ENCODE assay signal across 9 mouse cellular contexts in the genomic region with DNA sequence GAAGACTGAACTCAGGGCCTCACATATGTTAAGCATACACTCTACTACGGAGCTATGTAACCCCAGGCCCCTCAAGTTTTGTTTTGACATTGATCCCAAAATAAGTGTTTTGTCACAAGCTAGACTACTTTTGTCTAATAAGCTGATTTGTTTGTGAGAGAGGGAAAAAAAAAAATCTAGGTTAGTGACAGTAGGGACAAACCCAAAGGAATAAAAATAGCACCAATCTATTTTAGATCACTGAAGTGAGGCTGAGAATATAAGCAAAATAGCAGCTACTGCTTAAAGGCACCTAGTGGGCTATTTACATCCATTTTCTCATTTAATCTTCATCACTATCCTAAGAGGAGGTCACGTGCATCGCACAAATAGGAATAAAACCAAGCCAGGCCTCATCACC. TPM values are rescaled to one million over a fixed set of nuclear protein-coding genes. Genes with fewer than 3 reads are reported as not detected.
A peak's percentile ranks its signal among the peaks of the same experiment; 100 is the strongest.
DNase-seq lines count a peak whose midpoint lies in the region; ATAC-seq and TF ChIP-seq lines count a peak whose summit lies in the region.
"Had no signal": no experiment of that assay in that cellular context is flagged by ENCODE, and none has a peak within 500 bp of the region (broad histone marks: within the 10 kb centered on the region; RNA-seq: fewer than 3 reads in every experiment).

No protein-coding gene starts in this region.

- no peak for ATAC-seq in kidney, embryonic 16.5 days (ENCODE audit: low FRiP score, low TSS enrichment)
- ATAC-seq in embryonic facial prominence, embryonic 11.5 days (replicated peaks; ENCODE audit: insufficient number of reproducible peaks, low FRiP score, low TSS enrichment, low read depth) = no peak
- no peak for ATAC-seq in hindbrain, postnatal 0 days
- no peak for ATAC-seq in midbrain, embryonic 16.5 days

- 83% methylated on average over 3 of the region's 3 CpGs for WGBS in kidney, embryonic 16.5 days
- WGBS in embryonic facial prominence, embryonic 11.5 days = 89% methylated on average over 3 of the region's 3 CpGs
- 74% methylated on average over 3 of the region's 3 CpGs for WGBS in hindbrain, postnatal 0 days
- 87% methylated on average over 3 of the region's 3 CpGs for WGBS in midbrain, embryonic 16.5 days

- DNase-seq in kidney, adult 8-10 months = no peak
- DNase-seq in embryonic facial prominence, embryonic 11.5 days (ENCODE audit: low spot score) = no peak
- DNase-seq in hindbrain, postnatal 0 days (ENCODE audit: low spot score) = no peak
- DNase-seq in embryo, embryonic 11 days = no peak
- DNase-seq in layer of hippocampus, postnatal 14 days (ENCODE audit: low spot score in 2 of 2) = no peak
- no peak for DNase-seq in cerebellum, adult 8-10 months
- DNase-seq: lung, postnatal 10 days had no signal

- peaks cover 24% of the 10 kb centered on the region for H3K4me1 ChIP-seq in kidney, embryonic 16.5 days (ENCODE audit: insufficient read depth, low read length)
- H3K4me1 ChIP-seq in embryonic facial prominence, embryonic 11.5 days (ENCODE audit: control insufficient read depth, insufficient read depth, low read length) = no peaks in the 10 kb centered on the region; the same call in 1 of the 2 replicates
- H3K4me1 ChIP-seq in hindbrain, postnatal 0 days (ENCODE audit: insufficient read depth, low read length) = peaks cover 8% of the 10 kb centered on the region
- peaks cover 14% of the 10 kb centered on the region for H3K4me1 ChIP-seq in midbrain, embryonic 16.5 days (ENCODE audit: control insufficient read depth, insufficient read depth, low read length)

- peak overlapping the region; percentile 73 for H3K4me2 ChIP-seq in kidney, embryonic 16.5 days (replicated peaks; ENCODE audit: low read depth, low read length)
- H3K4me2 ChIP-seq in embryonic facial prominence, embryonic 11.5 days (ENCODE audit: low read depth, low read length) = peak overlapping the region; percentile 90; the same call in 1 of the 2 replicates
- H3K4me2 ChIP-seq in hindbrain, postnatal 0 days (ENCODE audit: low read depth, low read length) = peak overlapping the region; percentile 97
- peak overlapping the region; percentile 68 for H3K4me2 ChIP-seq in midbrain, embryonic 16.5 days (ENCODE audit: low read length)

- no peak overlapping the region; the same call in 1 of the 2 replicates for H3K9ac ChIP-seq in kidney, embryonic 16.5 days (replicated peaks; ENCODE audit: low read length)
- peak overlapping the region; percentile 86 for H3K9ac ChIP-seq in embryonic facial prominence, embryonic 11.5 days (replicated peaks; ENCODE audit: low read length)
- peak overlapping the region; percentile 73 for H3K9ac ChIP-seq in hindbrain, postnatal 0 days (replicated peaks; ENCODE audit: low read length)
- peak overlapping the region; percentile 66 for H3K9ac ChIP-seq in midbrain, embryonic 16.5 days (ENCODE audit: low read depth, low read length)

- H3K36me3 ChIP-seq in kidney, embryonic 16.5 days (ENCODE audit: insufficient read depth, low read length) = 0 out of 2 replicates have a peak, but pooled peaks cover 7% of the 10 kb centered on the region
- no peaks in the 10 kb centered on the region for H3K36me3 ChIP-seq in embryonic facial prominence, embryonic 11.5 days (replicated peaks; ENCODE audit: control insufficient read depth, insufficient read depth, low read depth, low read length)
- no peaks in the 10 kb centered on the region for H3K36me3 ChIP-seq in hindbrain, postnatal 0 days (ENCODE audit: insufficient read depth, low read length)
- no peaks in the 10 kb centered on the region for H3K36me3 ChIP-seq in midbrain, embryonic 16.5 days (ENCODE audit: control insufficient read depth, insufficient read depth, low read length)

- no peak overlapping the region for H3K27ac ChIP-seq in kidney, embryonic 16.5 days (ENCODE audit: low read length)
- no peak overlapping the region for H3K27ac ChIP-seq in embryonic facial prominence, embryonic 11.5 days (replicated peaks; ENCODE audit: low read depth, low read length)
- no peak overlapping the region for H3K27ac ChIP-seq in hindbrain, postnatal 0 days
- H3K27ac ChIP-seq in midbrain, embryonic 16.5 days (ENCODE audit: low read length) = no peak overlapping the region

- H3K4me3 ChIP-seq in kidney, embryonic 16.5 days (ENCODE audit: low read length) = peak overlapping the region; percentile 76
- H3K4me3 ChIP-seq in embryonic facial prominence, embryonic 11.5 days (ENCODE audit: low read depth, low read length) = no peak overlapping the region
- H3K4me3 ChIP-seq in hindbrain, postnatal 0 days (ENCODE audit: low read length) = peak overlapping the region; percentile 75
- peak overlapping the region; percentile 75 for H3K4me3 ChIP-seq in midbrain, embryonic 16.5 days (ENCODE audit: low read depth, low read length)

- H3K27me3 ChIP-seq in kidney, embryonic 16.5 days (ENCODE audit: insufficient read depth, low read length) = no peaks in the 10 kb centered on the region
- H3K27me3 ChIP-seq in embryonic facial prominence, embryonic 11.5 days (ENCODE audit: control insufficient read depth, insufficient read depth, low read length) = no peaks in the 10 kb centered on the region
- no peaks in the 10 kb centered on the region for H3K27me3 ChIP-seq in hindbrain, postnatal 0 days (ENCODE audit: insufficient read depth, low read length)
- no peaks in the 10 kb centered on the region for H3K27me3 ChIP-seq in midbrain, embryonic 16.5 days (ENCODE audit: control insufficient read depth, insufficient read depth, low read depth, low read length)

- H3K9me3 ChIP-seq in kidney, embryonic 16.5 days (ENCODE audit: low read length) = no peaks in the 10 kb centered on the region
- H3K9me3 ChIP-seq in embryonic facial prominence, embryonic 11.5 days (replicated peaks; ENCODE audit: control insufficient read depth, low read length) = no peaks in the 10 kb centered on the region
- H3K9me3 ChIP-seq in hindbrain, postnatal 0 days (ENCODE audit: low read length) = no peaks in the 10 kb centered on the region
- no peaks in the 10 kb centered on the region for H3K9me3 ChIP-seq in midbrain, embryonic 16.5 days (replicated peaks; ENCODE audit: control insufficient read depth, low read length, poor library complexity, severe bottlenecking)

- TF ChIP-seq CTCF in hindbrain, postnatal 0 days (IDR thresholded peaks at IDR 0.05; ENCODE audit: low read depth) = no peak

RNA-seq across cellular contexts. Expression of gene Naa40, which starts 1.4 kb away (rescaled TPM):
- 81.4 and 88.0 TPM in 2 replicates for polyA plus RNA-seq in kidney, embryonic 16.5 days (2015; fragmentation: Nextera tagmentation; extraction: Ambion mirVana)
- polyA plus RNA-seq in embryonic facial prominence, embryonic 11.5 days (2014; fragmentation: Nextera tagmentation; extraction: Ambion mirVana) = 82.9 and 88.0 TPM in 2 replicates
- total RNA-seq in hindbrain, postnatal 0 days (2014; rRNA removed) = 56.5 and 59.7 TPM in 2 replicates
- 42.7 and 42.8 TPM in 2 replicates for polyA plus RNA-seq in hindbrain, postnatal 0 days (2015; fragmentation: Nextera tagmentation; extraction: Ambion mirVana)
- 68.1 and 69.6 TPM in 2 replicates for polyA plus RNA-seq in midbrain, embryonic 16.5 days (2015; fragmentation: Nextera tagmentation; extraction: Ambion mirVana)
- total RNA-seq in layer of hippocampus, postnatal 14 days (2021) = 10 to 100 TPM; 32.1 to 35.0 TPM

RNA-seq across cellular contexts. Expression of gene Cox8a, which starts 22.2 kb away (rescaled TPM):
- polyA plus RNA-seq in kidney, embryonic 16.5 days (2015; fragmentation: Nextera tagmentation; extraction: Ambion mirVana) = 1,116 and 1,175 TPM in 2 replicates
- polyA plus RNA-seq in embryonic facial prominence, embryonic 11.5 days (2014; fragmentation: Nextera tagmentation; extraction: Ambion mirVana) = 741 and 769 TPM in 2 replicates
- 1,715 and 1,845 TPM in 2 replicates for total RNA-seq in hindbrain, postnatal 0 days (2014; rRNA removed)
- polyA plus RNA-seq in hindbrain, postnatal 0 days (2015; fragmentation: Nextera tagmentation; extraction: Ambion mirVana) = 2,044 and 2,080 TPM in 2 replicates
- polyA plus RNA-seq in midbrain, embryonic 16.5 days (2015; fragmentation: Nextera tagmentation; extraction: Ambion mirVana) = 837 and 884 TPM in 2 replicates
- 100 to 1,000 TPM; 973 to 982 TPM for total RNA-seq in layer of hippocampus, postnatal 14 days (2021)

RNA-seq across cellular contexts. Expression of gene Rcor2, which starts 27.6 kb away (rescaled TPM):
- polyA plus RNA-seq in kidney, embryonic 16.5 days (2015; fragmentation: Nextera tagmentation; extraction: Ambion mirVana) = 8.7 and 10.8 TPM in 2 replicates
- 17.6 and 18.8 TPM in 2 replicates for polyA plus RNA-seq in embryonic facial prominence, embryonic 11.5 days (2014; fragmentation: Nextera tagmentation; extraction: Ambion mirVana)
- 73.2 and 91.7 TPM in 2 replicates for total RNA-seq in hindbrain, postnatal 0 days (2014; rRNA removed)
- polyA plus RNA-seq in hindbrain, postnatal 0 days (2015; fragmentation: Nextera tagmentation; extraction: Ambion mirVana) = 14.8 and 16.6 TPM in 2 replicates
- 17.9 and 20.1 TPM in 2 replicates for polyA plus RNA-seq in midbrain, embryonic 16.5 days (2015; fragmentation: Nextera tagmentation; extraction: Ambion mirVana)
- total RNA-seq in layer of hippocampus, postnatal 14 days (2021) = 10 to 100 TPM; 20.2 to 23.2 TPM

RNA-seq across cellular contexts. Expression of gene Otub1, which starts 33.5 kb away (rescaled TPM):
- 231 and 241 TPM in 2 replicates for polyA plus RNA-seq in kidney, embryonic 16.5 days (2015; fragmentation: Nextera tagmentation; extraction: Ambion mirVana)
- 217 and 252 TPM in 2 replicates for polyA plus RNA-seq in embryonic facial prominence, embryonic 11.5 days (2014; fragmentation: Nextera tagmentation; extraction: Ambion mirVana)
- 216 and 233 TPM in 2 replicates for total RNA-seq in hindbrain, postnatal 0 days (2014; rRNA removed)
- polyA plus RNA-seq in hindbrain, postnatal 0 days (2015; fragmentation: Nextera tagmentation; extraction: Ambion mirVana) = 248 and 253 TPM in 2 replicates
- polyA plus RNA-seq in midbrain, embryonic 16.5 days (2015; fragmentation: Nextera tagmentation; extraction: Ambion mirVana) = 235 and 240 TPM in 2 replicates
- 100 to 1,000 TPM; 278 to 289 TPM for total RNA-seq in layer of hippocampus, postnatal 14 days (2021)
